Mouse (Mus musculus): ENCODE measurements around the gene Lats2. TPM values are rescaled to one million over a fixed set of nuclear protein-coding genes. Genes with fewer than 3 reads are reported as not detected.

Lats2 gene
- total RNA-seq, 2 experiments from 2014 or later, result 33.6 to 34.4 TPM

Small RNA genes lying within 50 kb of the gene (microRNA-seq; reads per million reads assigned to microRNA genes)
- gene Mir3077, result 2.8 reads per million

Other genes starting within 250 kb of the Lats2 start
- 1 to 10 TPM; 3.3 to 3.8 TPM for gene Il17d, start 233.6 kb downstream of the Lats2 start, total RNA-seq (2021)
- 10 to 100 TPM; 32.3 to 34.6 TPM for gene Eef1akmt1, start 186.8 kb downstream of the Lats2 start, total RNA-seq (2021)
- 10 to 100 TPM; 20.7 to 28.1 TPM for gene Xpo4, start 93.0 kb downstream of the Lats2 start, total RNA-seq (2021)
- gene Gm49361, start 12.3 kb downstream of the Lats2 start, total RNA-seq (2021), result 1 to 10 TPM in 1 of 2 experiments, under 1 TPM in 1; 0.94 to 3.9 TPM
- 10 to 100 TPM; 55.4 to 75.9 TPM for gene Sap18, start 39.8 kb upstream of the Lats2 start, total RNA-seq (2021)
- 1 to 10 TPM; 3.6 to 5.6 TPM for gene Ska3, start 67.8 kb upstream of the Lats2 start, total RNA-seq (2021)
- gene Mrpl57, start 67.8 kb upstream of the Lats2 start, total RNA-seq (2021), result 100 to 1,000 TPM; 109 to 115 TPM
- gene Zdhhc20, start 131.9 kb upstream of the Lats2 start, total RNA-seq (2021), result 10 to 100 TPM; 33.3 to 40.0 TPM
- 10 to 100 TPM; 55.6 to 60.8 TPM for gene Micu2, start 240.9 kb upstream of the Lats2 start, total RNA-seq (2021)